Mouse (Mus musculus) large intestine, adult 2 months (tissue): ENCODE results near the gene Fam228a. TPM values are rescaled to one million over a fixed set of nuclear protein-coding genes. Genes with fewer than 3 reads are reported as not detected.
"Not testable (repeated sequence)": the region's sequence is repeated elsewhere in the genome, so short reads cannot be mapped to it uniquely, and the experiment has no call there.

Source experiments
- DNase-seq: peaks from one replicate; pipeline ENCODE4 v3.0.0-alpha.2; 2012; ENCODE audit warnings: low read depth, low spot score
- WGBS: fragments of 180-500 bp; shearing (Covaris S2); methylation state at CpG from one replicate; pipeline ENCODE4 v1.1.7; 2018; 5-methylcytosine and 5-hydroxymethylcytosine counted together
- polyA plus RNA-seq: library from polyadenylated mRNA; depleted of rRNA; stranded (reverse); fragments of >200 nt; gene quantifications from 2 replicates; pipeline ENCODE4 v1.2.3, GENCODE M21; 2012

Fam228a gene
- polyA plus RNA-seq, 1 experiment, result not detected

- no peak for DNase-seq
- 74% methylated on average over 17 of the region's 17 CpGs for WGBS
Measured at GRCm38 (mm10) chr12:4719762-4720754, 18.2 kb downstream of the Fam228a start.

GRCm38 (mm10) chr12:4719066-4719761, 19.0 kb downstream of the Fam228a start:
- no peak for DNase-seq
- 78% methylated on average over 13 of the region's 13 CpGs for WGBS

GRCm38 (mm10) chr12:4717417-4717816, 20.8 kb downstream of the Fam228a start:
- peak; percentile 6 for DNase-seq
- WGBS, result 5% methylated on average over 7 of the region's 7 CpGs

GRCm38 (mm10) chr12:4715606-4716005, 22.6 kb downstream of the Fam228a start:
- WGBS, result 94% methylated on average over 10 of the region's 10 CpGs
- DNase-seq, result no peak

- WGBS, result 26% methylated on average over 4 of the region's 4 CpGs
- DNase-seq, result no peak
Measured at GRCm38 (mm10) chr12:4713361-4713760, 24.9 kb downstream of the Fam228a start.

GRCm38 (mm10) chr12:4709926-4710325, 28.3 kb downstream of the Fam228a start:
- no peak for DNase-seq
- 93% methylated on average over 7 of the region's 7 CpGs for WGBS

GRCm38 (mm10) chr12:4708881-4709604, 29.2 kb downstream of the Fam228a start:
- no peak for DNase-seq
- WGBS, result 82% methylated on average over 8 of the region's 8 CpGs

- 90% methylated on average over 4 of the region's 4 CpGs for WGBS
- no peak for DNase-seq
Measured at GRCm38 (mm10) chr12:4708296-4708695, 29.9 kb downstream of the Fam228a start.

GRCm38 (mm10) chr12:4707488-4708017, 30.7 kb downstream of the Fam228a start:
- 86% methylated on average over 14 of the region's 14 CpGs for WGBS
- no peak for DNase-seq

- WGBS, result 81% methylated on average over 10 of the region's 10 CpGs
Measured at GRCm38 (mm10) chr12:4706901-4707300, 31.3 kb downstream of the Fam228a start.

GRCm38 (mm10) chr12:4706175-4706574, 32.1 kb downstream of the Fam228a start:
- no peak for DNase-seq
- 90% methylated on average over 5 of the region's 5 CpGs for WGBS

More at GRCm38 (mm10) chr12:4706901-4707300, 31.3 kb downstream of the Fam228a start:
- DNase-seq, result no peak

GRCm38 (mm10) chr12:4705626-4706025, 32.6 kb downstream of the Fam228a start:
- WGBS, result 82% methylated on average over 6 of the region's 6 CpGs
- DNase-seq, result not testable (repeated sequence)

- 96% methylated on average over 1 of the region's 1 CpGs for WGBS
- DNase-seq, result no peak
Measured at GRCm38 (mm10) chr12:4694534-4694933, 43.7 kb downstream of the Fam228a start.

GRCm38 (mm10) chr12:4691193-4691592, 47.0 kb downstream of the Fam228a start:
- 90% methylated on average over 3 of the region's 3 CpGs for WGBS

GRCm38 (mm10) chr12:4689341-4689740, 48.9 kb downstream of the Fam228a start:
- no peak for DNase-seq
- 92% methylated on average over 14 of the region's 14 CpGs for WGBS

More at GRCm38 (mm10) chr12:4691193-4691592, 47.0 kb downstream of the Fam228a start:
- no peak for DNase-seq

- 89% methylated on average over 2 of the region's 2 CpGs for WGBS
- no peak for DNase-seq
Measured at GRCm38 (mm10) chr12:4688386-4688785, 49.8 kb downstream of the Fam228a start.

GRCm38 (mm10) chr12:4685441-4685840, 52.8 kb downstream of the Fam228a start:
- DNase-seq, result no peak
- WGBS, result 94% methylated on average over 4 of the region's 4 CpGs

- no peak for DNase-seq
- WGBS, result 86% methylated on average over 4 of the region's 4 CpGs
Measured at GRCm38 (mm10) chr12:4679971-4680370, 58.3 kb downstream of the Fam228a start.

- no peak for DNase-seq
- WGBS, result 98% methylated on average over 1 of the region's 1 CpGs
Measured at GRCm38 (mm10) chr12:4676336-4676735, 61.9 kb downstream of the Fam228a start.

- DNase-seq, result no peak
- 91% methylated on average over 5 of the region's 5 CpGs for WGBS
Measured at GRCm38 (mm10) chr12:4665675-4666037, 72.6 kb downstream of the Fam228a start.
